Mouse (Mus musculus): ENCODE results near the gene Gm11937. TPM values are rescaled to one million over a fixed set of nuclear protein-coding genes. Genes with fewer than 3 reads are reported as not detected.
"Not testable (repeated sequence)": the region's sequence is repeated elsewhere in the genome, so short reads cannot be mapped to it uniquely, and the experiment has no call there.

Gm11937 gene
- polyA plus RNA-seq, 1 experiment from 2014 or later: not detected

DNA sequence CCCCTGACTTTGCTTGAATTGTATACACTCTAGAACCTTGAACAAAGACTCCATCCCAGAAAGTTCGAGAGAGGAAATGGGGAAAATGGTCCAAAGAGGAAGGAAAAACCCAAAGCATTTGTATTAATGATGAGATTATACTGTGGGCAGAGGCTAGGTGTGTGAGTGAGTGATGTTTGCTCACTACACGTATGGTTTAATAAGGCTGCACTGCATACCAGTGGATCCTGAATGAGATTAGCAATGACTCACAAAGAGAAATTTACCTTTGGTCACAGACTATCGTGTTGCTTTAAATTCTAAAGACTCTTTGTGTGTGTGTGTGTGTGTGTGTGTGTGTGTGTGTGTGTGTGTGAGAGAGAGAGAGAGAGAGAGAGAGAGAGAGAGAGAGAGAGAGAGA is 20.9 kb upstream of the Gm11937 start:
- H3K9me3 ChIP-seq: no peaks in the 10 kb centered on the region
- no peak overlapping the region for H3K9ac ChIP-seq
- no peaks in the 10 kb centered on the region for H3K27me3 ChIP-seq (replicated peaks)
- no peak for ATAC-seq (ENCODE audit: insufficient read depth, low FRiP score, low read depth)
- H3K4me2 ChIP-seq: no peak overlapping the region
- WGBS: 48% methylated on average over 3 of the region's 3 CpGs
- H3K27ac ChIP-seq: no peak overlapping the region
- H3K4me3 ChIP-seq (replicated peaks): no peak overlapping the region
- 0 out of 2 replicates have a peak, but pooled peaks cover 3% of the 10 kb centered on the region for H3K4me1 ChIP-seq
- no peaks in the 10 kb centered on the region for H3K36me3 ChIP-seq

DNA sequence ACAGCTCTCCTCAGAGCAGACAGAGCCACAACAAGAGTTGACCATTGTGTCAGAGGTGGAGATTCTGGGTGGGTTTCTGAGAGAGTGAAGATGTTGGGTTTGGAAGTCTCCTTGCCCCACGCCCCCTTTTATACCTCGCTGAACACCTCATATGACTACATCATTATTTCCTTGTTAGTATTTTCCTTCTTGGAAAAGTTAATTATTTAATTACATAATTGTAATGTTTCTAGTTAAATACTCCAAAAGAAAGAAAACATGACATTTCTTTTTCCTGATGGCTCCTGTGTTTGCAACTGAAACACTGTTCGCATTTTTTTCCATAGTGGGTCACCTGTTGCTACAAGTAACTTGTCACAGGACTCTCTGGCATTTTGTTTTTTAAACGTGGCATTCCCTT is 18.1 kb upstream of the Gm11937 start, which contains the start of gene Krtap4-1:
Gene Krtap4-1 (minus strand): TSS at position 101 of the 400 bp plus-strand sequence.
- no peaks in the 10 kb centered on the region for H3K27me3 ChIP-seq (replicated peaks)
- ATAC-seq (ENCODE audit: insufficient read depth, low FRiP score, low read depth): no peak
- 78% methylated on average over 4 of the region's 4 CpGs for WGBS
- no peaks in the 10 kb centered on the region for H3K9me3 ChIP-seq
- no peak within 1 kb of the TSS for H3K27ac ChIP-seq
- H3K4me3 ChIP-seq (replicated peaks): no peak within 1 kb of the TSS
- H3K9ac ChIP-seq: no peak within 1 kb of the TSS
- no peaks in the 10 kb centered on the region for H3K36me3 ChIP-seq
- no peak within 1 kb of the TSS for H3K4me2 ChIP-seq
- H3K4me1 ChIP-seq: 0 out of 2 replicates have a peak, but pooled peaks cover 3% of the 10 kb centered on the region

DNA sequence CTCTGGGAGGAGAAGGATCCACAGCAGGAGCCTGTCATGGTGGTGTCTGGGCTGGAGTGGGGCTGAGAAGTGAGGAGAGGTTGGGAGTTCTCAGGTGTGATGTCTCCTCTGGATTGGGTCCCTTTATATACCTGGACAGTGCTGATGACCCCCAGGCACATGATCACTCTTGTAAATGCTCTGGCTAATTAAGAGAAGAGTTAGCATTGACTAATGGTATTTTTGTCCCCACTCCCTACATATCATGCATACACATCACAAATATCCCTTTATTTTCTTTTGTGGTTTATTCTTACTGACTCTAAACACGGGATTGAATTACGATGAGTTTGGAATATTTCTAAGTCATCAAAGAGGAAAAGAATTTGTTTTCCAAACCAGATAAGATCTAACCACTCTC is 10.3 kb upstream of the Gm11937 start, which contains the start of gene Gm11562:
Gene Gm11562 (minus strand): TSS at position 101 of the 400 bp plus-strand sequence.
- H3K36me3 ChIP-seq: no peaks in the 10 kb centered on the region
- no peaks in the 10 kb centered on the region for H3K4me1 ChIP-seq
- H3K9me3 ChIP-seq: no peaks in the 10 kb centered on the region
- no peaks in the 10 kb centered on the region for H3K27me3 ChIP-seq (replicated peaks)
- H3K9ac ChIP-seq: no peak within 1 kb of the TSS
- H3K4me3 ChIP-seq (replicated peaks): no peak within 1 kb of the TSS
- ATAC-seq (ENCODE audit: insufficient read depth, low FRiP score, low read depth): no peak
- no peak within 1 kb of the TSS for H3K27ac ChIP-seq
- no peak within 1 kb of the TSS for H3K4me2 ChIP-seq
- WGBS: 73% methylated on average over 2 of the region's 2 CpGs

DNA sequence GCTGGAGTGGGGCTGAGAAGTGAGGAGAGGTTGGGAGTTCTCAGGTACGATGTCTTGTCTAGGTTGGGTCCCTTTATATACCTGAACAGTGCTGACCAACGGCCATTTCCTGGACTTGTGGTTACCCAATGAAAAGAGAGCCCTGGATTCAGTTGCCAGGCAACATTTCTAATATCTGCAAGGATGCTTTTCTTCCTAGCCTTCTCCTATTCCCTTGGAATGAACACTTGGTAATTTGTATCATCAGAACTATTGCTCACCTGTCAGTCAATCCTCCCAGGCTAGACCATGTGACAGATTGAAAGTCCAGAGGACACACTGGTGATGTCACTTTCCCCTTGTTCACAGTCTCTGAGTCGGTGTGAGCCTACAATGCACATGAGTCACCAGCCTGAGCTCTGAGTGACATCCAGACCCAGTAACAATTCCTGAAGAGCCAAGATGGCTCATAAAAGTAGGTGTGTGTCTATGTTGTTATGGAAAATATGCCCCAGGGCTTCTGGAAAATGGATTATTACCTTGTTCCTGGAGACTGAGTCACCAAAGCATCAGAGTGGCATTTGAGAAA is 4.9 kb upstream of the Gm11937 start, which contains the start of gene Krtap2-4:
Gene Krtap2-4 (minus strand): TSS at position 51 of the 568 bp plus-strand sequence.
- Histone ChIP-seq H3K4me3 (replicated peaks) (no peak within 1 kb of the TSS), H3K27me3 (replicated peaks) (no peaks in the 10 kb centered on the region), H3K27ac (no peak within 1 kb of the TSS), H3K9me3 (no peaks in the 10 kb centered on the region), H3K9ac (no peak within 1 kb of the TSS), H3K36me3 (no peaks in the 10 kb centered on the region), H3K4me2 (no peak within 1 kb of the TSS), H3K4me1 (no peaks in the 10 kb centered on the region)
- ATAC-seq (ENCODE audit: insufficient read depth, low FRiP score, low read depth): no peak
- WGBS: 67% methylated on average over 3 of the region's 3 CpGs

DNA sequence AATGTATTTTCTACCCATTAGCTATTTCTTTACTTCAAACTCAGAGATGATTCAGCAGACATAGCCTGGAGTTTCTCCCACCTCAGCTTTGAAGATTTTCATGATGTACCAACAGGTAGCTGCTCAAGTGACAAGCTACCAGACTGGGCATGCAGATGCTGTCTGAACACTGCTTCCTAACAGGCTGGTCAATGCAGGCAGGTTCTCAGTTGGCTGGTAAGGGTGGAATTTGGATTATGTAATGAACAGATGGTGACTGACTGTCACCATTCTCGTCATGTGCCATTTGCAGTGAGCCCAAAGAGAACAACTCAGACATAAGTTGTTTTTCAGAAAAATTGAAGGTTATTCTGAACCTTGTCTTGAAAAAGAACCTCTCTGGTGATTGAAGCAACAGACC is 863 bp downstream of the Gm11937 start:
- H3K4me2 ChIP-seq: no peak overlapping the region
- no peaks in the 10 kb centered on the region for H3K4me1 ChIP-seq
- H3K27me3 ChIP-seq (replicated peaks): no peaks in the 10 kb centered on the region
- H3K4me3 ChIP-seq (replicated peaks): no peak overlapping the region
- H3K9ac ChIP-seq: no peak overlapping the region
- no peaks in the 10 kb centered on the region for H3K36me3 ChIP-seq
- H3K27ac ChIP-seq: no peak overlapping the region
- ATAC-seq (ENCODE audit: insufficient read depth, low FRiP score, low read depth): no peak
- no peaks in the 10 kb centered on the region for H3K9me3 ChIP-seq
- 63% methylated on average over 1 of the region's 1 CpGs for WGBS

DNA sequence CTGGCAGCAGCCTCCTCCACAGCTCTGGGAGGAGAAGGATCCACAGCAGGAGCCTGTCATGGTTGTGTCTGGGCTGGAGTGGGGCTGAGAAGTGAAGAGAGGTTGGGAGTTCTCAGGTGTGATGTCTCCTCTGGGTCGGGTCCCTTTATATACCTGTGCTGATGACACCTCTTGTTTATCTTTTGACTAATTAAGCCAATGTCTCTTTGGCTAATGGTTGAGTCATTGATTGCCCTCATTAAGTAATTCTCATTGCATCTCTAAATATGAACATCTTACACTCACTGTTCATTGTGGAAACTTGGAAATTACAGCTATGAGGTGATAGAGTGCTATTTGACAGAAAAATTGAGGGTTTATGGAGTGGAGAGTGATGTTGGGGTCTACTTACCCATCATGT is 6.8 kb downstream of the Gm11937 start, which contains the start of gene Gm11938:
Gene Gm11938 (minus strand): TSS at position 101 of the 400 bp plus-strand sequence.
- H3K4me3 ChIP-seq (replicated peaks); H3K36me3 ChIP-seq; ATAC-seq (ENCODE audit: insufficient read depth, low FRiP score, low read depth); H3K4me2 ChIP-seq; H3K27ac ChIP-seq; H3K27me3 ChIP-seq (replicated peaks); H3K9me3 ChIP-seq; H3K9ac ChIP-seq; H3K4me1 ChIP-seq: not testable (repeated sequence)
- WGBS: 48% methylated on average over 1 of the region's 1 CpGs

DNA sequence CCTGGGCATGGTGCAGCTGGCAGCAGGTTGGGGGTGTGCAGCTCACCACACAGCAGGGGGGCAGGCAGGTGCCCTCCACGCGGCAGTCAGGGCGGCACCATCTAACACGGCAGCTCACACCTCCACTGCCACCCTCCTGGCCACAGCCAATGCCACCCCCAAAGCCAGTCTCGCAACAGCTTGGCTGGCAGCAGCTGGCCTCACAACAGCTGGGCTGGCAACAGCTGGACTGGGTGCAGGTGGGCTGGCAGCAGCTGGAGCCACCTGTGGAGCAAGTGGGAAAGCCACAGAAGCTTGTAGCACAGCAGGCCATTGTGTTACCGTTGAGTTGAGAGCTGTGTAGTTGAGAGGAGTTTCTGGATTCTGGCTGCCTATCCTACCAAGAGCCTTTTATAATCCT is 12.2 kb downstream of the Gm11937 start, which contains the start of gene Krtap9-3:
Gene Krtap9-3 (minus strand): TSS at position 364 of the 400 bp plus-strand sequence.
- not testable (repeated sequence) for ATAC-seq (ENCODE audit: insufficient read depth, low FRiP score, low read depth); H3K27ac ChIP-seq; H3K4me3 ChIP-seq (replicated peaks); H3K4me1 ChIP-seq; H3K36me3 ChIP-seq; H3K27me3 ChIP-seq (replicated peaks); H3K9me3 ChIP-seq; H3K9ac ChIP-seq; H3K4me2 ChIP-seq
- WGBS: 72% methylated on average over 6 of the region's 6 CpGs

DNA sequence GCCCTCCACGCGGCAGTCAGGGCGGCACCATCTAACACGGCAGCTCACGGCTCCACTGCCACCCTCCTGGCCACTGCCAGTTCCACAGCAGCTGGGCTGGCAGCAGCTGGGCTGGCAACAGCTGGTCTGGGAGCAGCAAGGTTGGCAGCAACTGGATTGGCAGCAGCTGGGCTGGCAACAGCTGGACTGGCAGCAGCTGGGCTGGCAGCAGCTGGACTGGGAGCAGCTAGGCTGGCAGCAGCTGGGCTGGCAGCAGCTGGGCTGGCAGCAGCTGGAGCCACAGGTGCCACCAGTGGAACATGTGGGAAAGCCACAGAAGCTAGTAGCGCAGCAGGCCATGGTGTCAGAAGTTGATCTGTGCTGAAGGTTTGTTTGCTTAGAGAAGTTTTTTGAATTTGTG is 19.0 kb downstream of the Gm11937 start, which contains the start of gene Krtap1-3:
Gene Krtap1-3 (minus strand): TSS at position 359 of the 400 bp plus-strand sequence.
- Histone ChIP-seq H3K9ac (no peak within 1 kb of the TSS), H3K4me3 (replicated peaks) (no peak within 1 kb of the TSS), H3K9me3 (no peaks in the 10 kb centered on the region), H3K27me3 (replicated peaks) (no peaks in the 10 kb centered on the region), H3K27ac (no peak within 1 kb of the TSS), H3K4me2 (no peak within 1 kb of the TSS), H3K36me3 (no peaks in the 10 kb centered on the region), H3K4me1 (no peaks in the 10 kb centered on the region)
- 81% methylated on average over 6 of the region's 6 CpGs for WGBS
- no peak for ATAC-seq (ENCODE audit: insufficient read depth, low FRiP score, low read depth)

DNA sequence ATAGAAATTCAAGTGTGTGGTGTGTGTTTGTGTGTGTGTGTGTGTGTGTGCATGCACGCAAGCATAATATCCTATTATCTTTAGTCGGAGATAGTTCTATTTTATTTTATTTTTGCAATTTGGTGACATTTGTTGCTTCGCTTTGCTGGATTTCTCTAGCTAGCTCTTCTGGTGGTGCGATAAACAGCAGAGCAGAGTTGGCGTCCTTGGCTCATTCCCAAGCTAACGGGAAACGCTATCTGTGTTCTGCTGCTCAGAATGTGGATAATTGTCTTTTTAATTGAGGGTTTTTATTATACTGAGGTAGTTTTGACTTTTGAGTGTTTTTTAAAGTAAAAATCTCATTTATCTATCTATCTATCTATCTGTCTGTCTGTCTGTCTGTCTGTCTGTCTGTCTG is 24.9 kb downstream of the Gm11937 start:
- 81% methylated on average over 7 of the region's 7 CpGs for WGBS
- H3K4me1 ChIP-seq: no peaks in the 10 kb centered on the region
- H3K4me3 ChIP-seq (replicated peaks): no peak overlapping the region
- no peak overlapping the region for H3K9ac ChIP-seq
- H3K27ac ChIP-seq: no peak overlapping the region
- H3K27me3 ChIP-seq (replicated peaks): no peaks in the 10 kb centered on the region
- ATAC-seq (ENCODE audit: insufficient read depth, low FRiP score, low read depth): no peak
- H3K4me2 ChIP-seq: no peak overlapping the region
- H3K36me3 ChIP-seq: no peaks in the 10 kb centered on the region
- no peaks in the 10 kb centered on the region for H3K9me3 ChIP-seq

DNA sequence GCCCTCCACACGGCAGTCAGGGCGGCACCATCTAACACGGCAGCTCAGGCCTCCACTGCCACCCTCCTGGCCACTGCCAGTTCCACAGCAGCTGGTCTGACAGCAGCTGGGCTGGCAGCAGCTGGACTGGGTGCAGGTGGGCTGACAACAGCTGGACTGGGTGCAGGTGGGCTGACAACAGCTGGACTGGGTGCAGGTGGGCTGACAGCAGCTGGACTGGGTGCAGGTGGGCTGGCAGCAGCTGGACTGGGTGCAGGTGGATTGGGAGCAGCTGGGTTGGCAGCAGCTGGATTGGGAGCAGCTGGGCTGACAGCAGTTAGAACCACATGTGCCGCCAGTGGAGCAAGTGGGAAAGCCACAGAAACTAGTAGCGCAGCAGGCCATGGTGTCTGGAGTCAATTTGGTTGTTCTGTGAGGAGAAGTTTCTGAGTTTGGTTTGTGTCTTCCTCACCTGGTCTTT is 26.7 kb downstream of the Gm11937 start, which contains the start of gene Krtap1-4:
Gene Krtap1-4 (minus strand): TSS at position 410 of the 460 bp plus-strand sequence.
- no peaks in the 10 kb centered on the region for H3K9me3 ChIP-seq
- ATAC-seq (ENCODE audit: insufficient read depth, low FRiP score, low read depth): no peak
- H3K4me1 ChIP-seq: no peaks in the 10 kb centered on the region
- H3K27ac ChIP-seq: no peak within 1 kb of the TSS
- no peaks in the 10 kb centered on the region for H3K27me3 ChIP-seq (replicated peaks)
- H3K9ac ChIP-seq: no peak within 1 kb of the TSS
- no peak within 1 kb of the TSS for H3K4me3 ChIP-seq (replicated peaks)
- H3K4me2 ChIP-seq: no peak within 1 kb of the TSS
- H3K36me3 ChIP-seq: no peaks in the 10 kb centered on the region
- WGBS: 77% methylated on average over 5 of the region's 5 CpGs

DNA sequence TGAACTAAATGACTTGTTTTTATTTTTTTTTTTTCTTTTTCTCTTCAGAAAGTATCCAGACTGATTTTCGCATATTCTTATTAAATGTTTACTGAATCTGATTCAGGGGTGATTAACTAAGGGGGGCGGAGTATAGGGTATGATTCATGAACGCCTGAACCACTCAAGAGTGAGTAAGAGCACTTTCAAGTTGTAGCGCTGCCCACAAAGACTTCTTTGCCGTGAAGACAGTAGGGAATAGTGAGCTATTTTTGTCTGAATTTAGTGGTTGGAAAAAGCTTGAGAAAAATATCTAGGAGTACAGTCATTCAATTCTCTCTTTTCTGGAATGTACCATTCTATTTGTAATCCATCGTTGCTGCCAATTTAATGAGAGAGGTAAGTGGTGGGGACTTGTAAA is 28.4 kb downstream of the Gm11937 start:
- no peak for ATAC-seq (ENCODE audit: insufficient read depth, low FRiP score, low read depth)
- Histone ChIP-seq H3K4me3 (replicated peaks) (no peak overlapping the region), H3K27me3 (replicated peaks) (no peaks in the 10 kb centered on the region), H3K9ac (no peak overlapping the region), H3K27ac (no peak overlapping the region), H3K4me2 (no peak overlapping the region), H3K4me1 (no peaks in the 10 kb centered on the region), H3K36me3 (no peaks in the 10 kb centered on the region), H3K9me3 (no peaks in the 10 kb centered on the region)
- WGBS: 81% methylated on average over 6 of the region's 6 CpGs

DNA sequence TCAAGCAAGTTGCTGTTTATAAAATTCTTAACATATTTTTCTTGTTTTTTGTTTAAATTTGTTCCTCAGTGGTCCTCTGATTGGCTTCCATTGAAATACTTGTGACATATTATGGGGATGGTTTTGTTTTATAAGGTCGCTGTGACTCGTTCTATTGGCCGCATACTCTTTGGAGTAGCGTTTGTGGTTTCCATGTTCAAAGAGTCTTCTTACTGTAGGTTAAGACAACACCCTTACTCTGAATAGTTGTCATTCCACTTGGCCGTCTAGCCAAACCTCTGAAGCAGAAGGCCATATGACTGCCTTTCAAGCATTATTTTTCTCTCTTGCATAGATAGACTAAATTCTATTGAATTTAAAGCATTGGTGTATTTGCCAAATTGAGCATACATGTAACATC is 28.9 kb downstream of the Gm11937 start:
- H3K36me3 ChIP-seq: no peaks in the 10 kb centered on the region
- H3K9ac ChIP-seq: no peak overlapping the region
- no peaks in the 10 kb centered on the region for H3K9me3 ChIP-seq
- no peaks in the 10 kb centered on the region for H3K4me1 ChIP-seq
- no peak overlapping the region for H3K27ac ChIP-seq
- H3K4me2 ChIP-seq: no peak overlapping the region
- ATAC-seq (ENCODE audit: insufficient read depth, low FRiP score, low read depth): no peak
- H3K27me3 ChIP-seq (replicated peaks): no peaks in the 10 kb centered on the region
- H3K4me3 ChIP-seq (replicated peaks): no peak overlapping the region
- WGBS: 92% methylated on average over 5 of the region's 5 CpGs
